Mouse (Mus musculus) G1E (cell line): ENCODE data around the gene Men1.

Source experiments
- CTCF ChIP-seq: IDR thresholded peaks from 2 replicates; pipeline ENCODE4 v1.5.1; 2012; ENCODE audit warnings: low read depth, low read length, inconsistent platforms, mixed read lengths
- GATA1 ChIP-seq: IDR thresholded peaks from 2 replicates; pipeline ENCODE4 v1.6.1; 2012; ENCODE audit warnings: borderline replicate concordance, low read length, inconsistent platforms, mixed read lengths
- POLR2AphosphoS5 ChIP-seq: IDR thresholded peaks from 2 replicates; pipeline ENCODE4 v1.6.1; 2012; ENCODE audit warnings: low read depth, low read length, inconsistent platforms; ENCODE audit not compliant: insufficient replicate concordance
- TAL1 ChIP-seq: conservative IDR thresholded peaks from 2 replicates; pipeline ENCODE4 v1.6.1; 2012; ENCODE audit warnings: low read depth, low read length, inconsistent platforms, mixed read lengths

DNA sequence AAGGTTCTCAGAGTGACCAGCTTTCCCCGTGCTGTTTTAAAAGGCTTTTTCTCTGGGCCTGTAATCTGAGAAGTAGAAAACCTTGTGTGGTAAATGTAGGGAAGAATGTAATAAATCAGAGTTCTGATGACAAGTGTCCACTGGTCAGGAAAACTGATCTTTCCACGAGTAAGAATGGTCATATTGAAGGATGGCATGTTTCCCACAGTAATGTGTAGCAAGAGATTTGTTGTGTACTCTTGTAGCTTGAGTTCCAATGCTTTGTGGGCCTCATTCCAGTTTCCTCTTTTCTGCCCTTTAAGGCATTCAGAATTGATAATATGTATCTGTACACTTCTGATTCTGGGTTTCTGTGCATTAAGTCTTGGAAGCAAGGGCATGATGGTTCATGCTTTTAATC lies 30.1 kb downstream of the Men1 start:
- TF ChIP-seq GATA1: no peak
- no peak for TF ChIP-seq TAL1
- TF ChIP-seq CTCF: no peak
- TF ChIP-seq POLR2AphosphoS5: no peak
